In the genomic region with DNA sequence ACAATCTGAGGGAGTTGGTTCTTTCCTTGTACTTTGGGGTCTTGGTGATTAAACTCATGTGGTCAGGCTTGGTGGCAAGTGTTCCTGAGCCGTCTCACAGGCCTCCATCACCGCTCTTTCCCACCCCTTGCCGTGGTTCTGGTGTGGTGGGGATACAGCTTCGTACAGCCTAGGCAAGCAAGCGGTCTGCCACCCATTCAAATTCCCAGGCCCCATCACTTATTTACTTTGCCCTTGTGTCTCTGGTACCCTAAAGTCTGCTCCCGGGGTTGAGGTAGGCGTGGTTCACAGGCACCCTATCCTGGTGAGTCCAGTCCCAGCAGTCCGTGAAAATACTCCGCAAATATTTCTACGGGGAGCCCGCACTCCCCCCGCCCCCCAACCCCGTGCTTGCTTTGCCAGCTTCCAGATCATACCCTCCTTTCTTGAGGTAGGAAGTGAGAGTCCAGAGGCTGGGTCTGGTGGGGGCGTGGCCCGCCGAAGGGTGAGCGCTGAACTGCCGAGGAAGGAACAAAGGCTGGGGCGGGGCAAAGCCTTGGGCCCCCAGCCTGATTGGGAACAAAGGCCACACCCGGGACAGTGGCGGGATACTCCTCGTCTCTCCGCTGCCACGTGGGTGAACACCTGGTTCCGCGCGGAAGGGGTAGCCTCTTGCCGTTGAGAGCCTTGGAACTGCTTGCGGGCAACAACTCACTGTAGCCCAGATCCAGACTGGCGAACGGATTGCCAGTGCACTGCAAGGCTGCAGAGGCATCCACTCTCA, we compare ENCODE assay signal across 8 mouse cellular contexts. TPM values are rescaled to one million over a fixed set of nuclear protein-coding genes. Genes with fewer than 3 reads are reported as not detected.
A peak's percentile ranks its signal among the peaks of the same experiment; 100 is the strongest.
DNase-seq lines count a peak whose midpoint lies in the region; ATAC-seq and TF ChIP-seq lines count a peak whose summit lies in the region.

No protein-coding gene starts in this region.

- H3K27ac ChIP-seq in heart, adult 2 months, result peak overlapping the region; percentile 98; the same call in 1 of the 2 replicates
- peak overlapping the region; percentile 99 for H3K27ac ChIP-seq in lung, embryonic 14.5 days (ENCODE audit: low read depth)
- H3K27ac ChIP-seq in neural tube, embryonic 14.5 days (ENCODE audit: low read depth, low read length), result peak overlapping the region; percentile 98

- no peak for TF ChIP-seq EP300 in heart, adult 2 months (IDR thresholded peaks at IDR 0.05; ENCODE audit: insufficient read depth, low read depth, low read length)

- peak overlapping the region; percentile 83 for H3K4me2 ChIP-seq in lung, embryonic 14.5 days
- H3K4me2 ChIP-seq in neural tube, embryonic 14.5 days (ENCODE audit: low read depth, low read length), result peak overlapping the region; percentile 87

- intact Hi-C loops in heart, adult 2 months (cut with DNase I), result loop anchor here (1.0 kb wide), 1 partner anchor 13 kb away; a partner anchor contains a TSS

- peaks cover 9% of the 10 kb centered on the region for H3K36me3 ChIP-seq in heart, adult 2 months (ENCODE audit: control insufficient read depth, insufficient read depth, low read length)
- peaks cover 30% of the 10 kb centered on the region for H3K36me3 ChIP-seq in lung, embryonic 14.5 days (ENCODE audit: insufficient read depth)
- peaks cover 20% of the 10 kb centered on the region for H3K36me3 ChIP-seq in neural tube, embryonic 14.5 days (ENCODE audit: control insufficient read depth, insufficient read depth, low read length)

- H3K4me1 ChIP-seq in heart, adult 2 months (ENCODE audit: control insufficient read depth, insufficient read depth, low read length), result peaks cover 6% of the 10 kb centered on the region
- no peaks in the 10 kb centered on the region for H3K4me1 ChIP-seq in lung, embryonic 14.5 days (ENCODE audit: insufficient read depth)
- peaks cover 18% of the 10 kb centered on the region for H3K4me1 ChIP-seq in neural tube, embryonic 14.5 days (ENCODE audit: control insufficient read depth, insufficient read depth, low read length)

- H3K27me3 ChIP-seq in heart, adult 2 months (ENCODE audit: control insufficient read depth, insufficient read depth, low read length), result no peaks in the 10 kb centered on the region
- H3K27me3 ChIP-seq in lung, embryonic 14.5 days (ENCODE audit: insufficient read depth, low read length), result no peaks in the 10 kb centered on the region
- H3K27me3 ChIP-seq in neural tube, embryonic 14.5 days (ENCODE audit: control insufficient read depth, insufficient read depth, low read length), result no peaks in the 10 kb centered on the region

- TF ChIP-seq CTCF in heart, adult 2 months (IDR thresholded peaks at IDR 0.05), result no peak
- TF ChIP-seq CTCF in lung, embryonic 14.5 days (IDR thresholded peaks at IDR 0.05; ENCODE audit: low read depth), result no peak

- H3K79me2 ChIP-seq in heart, adult 2 months (replicated peaks; ENCODE audit: control insufficient read depth, insufficient read depth, low read length), result peaks cover 1% of the 10 kb centered on the region

- DNase-seq in right cerebral cortex, postnatal 14 days, result peak; percentile 51
- DNase-seq in right cerebral cortex, adult 2 months (ENCODE audit: low spot score in 2 of 2), result no peak
- peak; percentile 94 for DNase-seq in embryo, embryonic 10 days (ENCODE audit: low spot score)
- DNase-seq in heart, adult 2 months, result peak; percentile 64 to 84
- peak; percentile 75 for DNase-seq in kidney, adult 11 months
- DNase-seq in lung, embryonic 14.5 days, result peak; percentile 94
- peak; percentile 77 to 86 for DNase-seq in thymus, postnatal 36 days

- H3K9me3 ChIP-seq in lung, embryonic 14.5 days (ENCODE audit: low read depth, low read length), result no peaks in the 10 kb centered on the region
- no peaks in the 10 kb centered on the region for H3K9me3 ChIP-seq in neural tube, embryonic 14.5 days (ENCODE audit: control insufficient read depth, low read length)

- peak; percentile 72 for ATAC-seq in lung, embryonic 14.5 days (ENCODE audit: insufficient read depth)
- peak; percentile 23 for ATAC-seq in neural tube, embryonic 14.5 days (ENCODE audit: low read depth)

- TF ChIP-seq POLR2A in heart, adult 2 months (IDR thresholded peaks at IDR 0.05; ENCODE audit: insufficient read depth, low read depth, low read length), result no peak

- 8% methylated on average over 31 of the region's 31 CpGs for WGBS in heart, adult 2 months
- WGBS in lung, embryonic 14.5 days, result 3% methylated on average over 31 of the region's 31 CpGs
- WGBS in neural tube, embryonic 14.5 days, result 4% methylated on average over 31 of the region's 31 CpGs

- H3K4me3 ChIP-seq in heart, adult 2 months, result peak overlapping the region; percentile 100
- H3K4me3 ChIP-seq in lung, embryonic 14.5 days (ENCODE audit: low read depth, low read length), result peak overlapping the region; percentile 96
- peak overlapping the region; percentile 74 for H3K4me3 ChIP-seq in neural tube, embryonic 14.5 days (ENCODE audit: low read depth, low read length)

- H3K9ac ChIP-seq in heart, adult 2 months (ENCODE audit: low read depth, low read length), result peak overlapping the region; percentile 62
- H3K9ac ChIP-seq in lung, embryonic 14.5 days, result peak overlapping the region; percentile 96
- H3K9ac ChIP-seq in neural tube, embryonic 14.5 days (replicated peaks; ENCODE audit: low read depth, low read length), result peak overlapping the region; percentile 93

RNA-seq across cellular contexts. Expression of a gene that starts 11.7 kb away (rescaled TPM):
- total RNA-seq in heart, adult 2 months (2021), result 100 to 1,000 TPM; 137 to 139 TPM
- polyA plus RNA-seq in heart, adult 2 months (2012; rRNA removed), result 66.1 and 99.2 TPM in 2 replicates
- 123 and 128 TPM in 2 replicates for polyA plus RNA-seq in lung, embryonic 14.5 days (2014; fragmentation: Nextera tagmentation; extraction: Ambion mirVana)
- polyA plus RNA-seq in neural tube, embryonic 14.5 days (2014; fragmentation: Nextera tagmentation; extraction: Ambion mirVana), result 196 and 199 TPM in 2 replicates

RNA-seq across cellular contexts. Expression of a gene that starts 13.1 kb away (rescaled TPM):
- total RNA-seq in heart, adult 2 months (2021), result 1 to 10 TPM; 6.8 to 9.3 TPM
- polyA plus RNA-seq in heart, adult 2 months (2012; rRNA removed), result 8.6 and 14.1 TPM in 2 replicates
- 29.8 and 30.4 TPM in 2 replicates for polyA plus RNA-seq in lung, embryonic 14.5 days (2014; fragmentation: Nextera tagmentation; extraction: Ambion mirVana)
- 36.0 and 40.5 TPM in 2 replicates for polyA plus RNA-seq in neural tube, embryonic 14.5 days (2014; fragmentation: Nextera tagmentation; extraction: Ambion mirVana)

RNA-seq across cellular contexts. Expression of a gene that starts 15.1 kb away (rescaled TPM):
- 100 to 1,000 TPM; 169 to 201 TPM for total RNA-seq in heart, adult 2 months (2021)
- polyA plus RNA-seq in heart, adult 2 months (2012; rRNA removed), result 242 and 328 TPM in 2 replicates
- 150 and 168 TPM in 2 replicates for polyA plus RNA-seq in lung, embryonic 14.5 days (2014; fragmentation: Nextera tagmentation; extraction: Ambion mirVana)
- 142 and 146 TPM in 2 replicates for polyA plus RNA-seq in neural tube, embryonic 14.5 days (2014; fragmentation: Nextera tagmentation; extraction: Ambion mirVana)

RNA-seq across cellular contexts. Expression of a gene that starts 24.0 kb away (rescaled TPM):
- 10 to 100 TPM; 83.8 to 86.0 TPM for total RNA-seq in heart, adult 2 months (2021)
- polyA plus RNA-seq in heart, adult 2 months (2012; rRNA removed), result 139 and 195 TPM in 2 replicates
- polyA plus RNA-seq in lung, embryonic 14.5 days (2014; fragmentation: Nextera tagmentation; extraction: Ambion mirVana), result 458 and 511 TPM in 2 replicates
- 251 and 280 TPM in 2 replicates for polyA plus RNA-seq in neural tube, embryonic 14.5 days (2014; fragmentation: Nextera tagmentation; extraction: Ambion mirVana)

RNA-seq across cellular contexts. Expression of a gene that starts 25.0 kb away (rescaled TPM):
- total RNA-seq in heart, adult 2 months (2021), result not detected
- polyA plus RNA-seq in heart, adult 2 months (2012; rRNA removed), result 0.59 and 0.82 TPM in 2 replicates
- not detected in 2 replicates for polyA plus RNA-seq in lung, embryonic 14.5 days (2014; fragmentation: Nextera tagmentation; extraction: Ambion mirVana)
- polyA plus RNA-seq in neural tube, embryonic 14.5 days (2014; fragmentation: Nextera tagmentation; extraction: Ambion mirVana), result 0.17 and 0.37 TPM in 2 replicates

Comparison
In these comparisons a context has a peak if more than half of its experiments do, and no peak if none do; other contexts are left out.
1. DNase-seq: peak in right cerebral cortex, postnatal 14 days (single experiment), embryo, embryonic 10 days (single experiment), heart, adult 2 months (2 of 2), kidney, adult 11 months (single experiment), lung, embryonic 14.5 days (single experiment) and thymus, postnatal 36 days (2 of 2); none in right cerebral cortex, adult 2 months (0 of 2).
2. Peak in every context shown above with its lines, with median percentiles within 50 percentile points of each other: H3K27ac ChIP-seq, H3K4me3 ChIP-seq and H3K9ac ChIP-seq.